Mouse (Mus musculus): ENCODE measurements around the gene Umod. TPM values are rescaled to one million over a fixed set of nuclear protein-coding genes. Genes with fewer than 3 reads are reported as not detected.

The Umod gene
- polyA plus RNA-seq, 1 experiment from 2014 or later, result not detected

DNA sequence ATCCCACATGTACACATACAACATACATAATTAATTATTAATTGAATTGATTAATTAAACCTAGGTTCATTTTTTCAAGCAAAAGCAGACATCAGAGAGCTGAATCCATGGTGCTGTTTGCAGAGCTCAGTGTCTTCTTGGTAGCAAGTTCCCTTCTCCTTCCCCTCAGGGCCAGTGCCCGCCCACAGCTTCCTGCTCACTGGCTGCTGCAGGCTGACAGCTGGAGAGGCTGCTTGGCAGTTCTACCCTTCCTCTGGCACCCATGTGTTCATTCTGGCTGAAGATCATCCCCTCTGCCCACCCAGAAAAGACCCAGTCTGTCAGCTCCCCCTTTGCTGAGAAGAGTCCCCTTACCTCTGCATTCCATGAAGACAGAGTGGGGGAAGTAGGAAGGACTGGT lies 60.6 kb downstream of the Umod start:
- 65% methylated on average over 1 of the region's 1 CpGs for WGBS
- Histone ChIP-seq H3K4me2 (replicated peaks) (no peak overlapping the region), H3K27me3 (replicated peaks) (no peaks in the 10 kb centered on the region), H3K27ac (no peak overlapping the region), H3K36me3 (no peaks in the 10 kb centered on the region), H3K9ac (no peak overlapping the region), H3K4me1 (replicated peaks) (no peaks in the 10 kb centered on the region), H3K4me3 (replicated peaks) (no peak overlapping the region), H3K9me3 (no peaks in the 10 kb centered on the region)
- ATAC-seq, result no peak

Other genes starting within 250 kb of the Umod start
- gene Gp2, start 20.0 kb downstream of the Umod start, polyA plus RNA-seq (2015; fragmentation: Nextera tagmentation; extraction: Ambion mirVana), result 0.18 and 0.82 TPM in 2 replicates
- gene Acsm5, start 40.2 kb upstream of the Umod start, polyA plus RNA-seq (2015; fragmentation: Nextera tagmentation; extraction: Ambion mirVana), result not detected in 2 replicates
- not detected in 2 replicates for gene Pdilt, start 44.2 kb upstream of the Umod start, polyA plus RNA-seq (2015; fragmentation: Nextera tagmentation; extraction: Ambion mirVana)
- not detected in 2 replicates for gene Acsm2, start 75.1 kb upstream of the Umod start, polyA plus RNA-seq (2015; fragmentation: Nextera tagmentation; extraction: Ambion mirVana)
- gene Acsm1, start 127.7 kb upstream of the Umod start, polyA plus RNA-seq (2015; fragmentation: Nextera tagmentation; extraction: Ambion mirVana), result 0.18 TPM in 1 of 2 replicates, not detected in the other
- not detected in 2 replicates for gene Acsm4, start 210.7 kb upstream of the Umod start, polyA plus RNA-seq (2015; fragmentation: Nextera tagmentation; extraction: Ambion mirVana)
- 61.9 and 62.9 TPM in 2 replicates for gene Thumpd1, start 241.5 kb upstream of the Umod start, polyA plus RNA-seq (2015; fragmentation: Nextera tagmentation; extraction: Ambion mirVana)

Data from intestine, embryonic 15.5 days (tissue).